Mouse (Mus musculus): ENCODE results near the gene Rhof.

The Rhof gene

DNA sequence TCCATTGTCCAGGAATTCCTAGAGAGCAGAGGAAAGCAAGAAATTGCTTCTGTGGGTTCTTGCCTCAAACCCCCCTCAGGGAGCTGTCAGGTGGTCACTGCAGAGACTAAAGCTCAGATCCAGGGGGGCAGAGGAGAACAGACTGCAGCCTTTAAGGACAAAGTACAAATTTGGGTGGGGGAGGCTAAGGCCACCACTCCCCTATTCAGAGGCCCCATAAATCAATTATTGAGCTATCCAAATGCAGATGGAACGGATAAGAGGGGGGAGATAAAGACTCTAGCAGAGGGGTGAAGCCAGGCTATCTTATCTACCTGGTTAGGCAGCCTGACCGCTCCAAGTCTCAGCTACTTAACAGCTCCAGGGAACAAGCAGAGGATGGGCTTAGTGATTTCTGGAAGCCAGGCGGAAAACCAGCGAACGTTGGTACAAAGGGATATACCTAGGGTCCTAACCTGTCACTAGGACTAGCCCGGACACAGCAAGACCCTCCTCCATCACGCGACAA, 2.4 kb upstream of the Rhof start:
- no peak for DNase-seq

DNA sequence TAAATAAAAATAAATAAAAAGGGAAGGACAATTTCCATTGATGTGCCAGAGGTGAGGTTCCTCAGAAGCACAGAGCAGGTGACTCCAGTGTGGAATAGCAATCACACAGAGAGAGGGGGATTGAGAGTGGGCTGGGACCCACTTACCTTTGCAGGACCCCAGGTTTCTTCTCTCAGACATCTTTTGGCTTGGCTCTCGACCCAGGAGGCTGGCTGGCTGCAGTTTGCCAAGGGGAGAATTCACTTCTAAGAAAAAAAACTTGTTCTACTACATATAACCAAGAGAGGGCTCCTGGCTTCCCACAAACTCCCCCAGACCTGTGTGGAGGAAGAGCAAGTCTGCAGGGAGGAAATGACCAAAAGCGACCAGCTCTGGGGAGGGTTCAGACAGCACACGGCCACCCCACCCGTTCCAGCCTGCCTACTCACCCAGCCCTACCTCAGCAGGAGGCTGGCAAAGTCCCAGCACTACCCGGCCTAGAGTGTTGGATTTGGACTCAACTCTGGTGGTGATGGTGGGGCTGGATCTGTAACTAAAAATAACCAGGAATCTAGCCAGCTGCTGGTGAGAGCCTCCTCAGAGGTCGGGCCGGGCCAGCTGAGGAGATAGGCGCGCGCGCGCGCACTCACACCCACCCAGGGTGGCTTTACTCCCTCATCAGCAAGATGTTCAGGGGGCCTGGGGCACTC, 1.8 kb upstream of the Rhof start:
- DNase-seq = peak; percentile 68

DNA sequence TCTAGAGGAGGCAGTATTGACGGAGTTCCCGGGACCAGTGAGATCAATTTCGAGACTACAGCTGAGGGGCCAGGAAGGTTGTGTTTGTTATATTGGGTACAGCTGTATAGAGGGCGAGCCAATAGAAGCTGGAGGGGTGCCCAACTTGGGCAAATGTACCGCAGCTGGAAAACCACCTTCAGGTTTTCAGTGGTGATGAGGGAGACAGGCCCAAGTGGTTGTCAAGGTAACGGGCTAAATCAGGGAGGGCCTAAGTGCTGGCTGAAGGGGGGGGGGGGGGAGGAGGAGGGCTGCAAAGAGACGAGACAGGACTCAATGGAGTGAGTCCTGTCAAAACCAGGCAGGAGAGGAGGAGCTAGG, 1.3 kb upstream of the Rhof start:
- no peak for DNase-seq

DNA sequence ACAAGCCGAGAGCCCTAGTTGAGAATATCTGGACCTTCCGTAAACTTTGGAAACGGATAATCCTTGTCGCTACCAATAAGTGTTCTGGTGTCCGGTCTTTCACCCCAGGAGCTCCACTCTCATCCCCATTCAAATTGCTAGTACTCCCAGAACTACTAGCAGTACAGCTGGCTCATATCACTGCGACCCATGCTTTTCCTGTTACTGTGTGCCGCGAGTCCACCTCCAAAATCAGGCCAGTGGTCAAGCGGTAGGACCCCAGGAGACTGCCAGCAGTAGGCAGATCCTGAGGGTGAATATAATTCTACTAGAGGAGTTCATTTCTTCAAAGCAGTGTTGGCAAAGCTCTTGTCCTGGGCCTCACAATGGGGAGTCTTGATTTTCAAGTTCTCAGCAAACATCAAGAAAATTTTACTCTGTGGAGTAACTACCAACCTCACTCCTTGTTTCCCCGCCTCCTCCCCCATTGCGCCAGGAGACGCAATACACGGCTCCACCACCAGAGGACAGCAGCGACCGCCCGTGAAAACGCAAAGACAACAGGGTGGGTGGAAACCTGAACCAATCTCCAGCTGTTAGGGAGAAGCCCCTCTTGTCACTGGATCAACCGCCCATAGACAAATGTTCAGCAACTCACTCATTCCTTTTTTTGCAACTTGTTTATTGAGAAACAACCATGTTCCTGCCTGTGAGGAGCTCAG, 741 bp upstream of the Rhof start:
- DNase-seq = peak; percentile 91

DNA sequence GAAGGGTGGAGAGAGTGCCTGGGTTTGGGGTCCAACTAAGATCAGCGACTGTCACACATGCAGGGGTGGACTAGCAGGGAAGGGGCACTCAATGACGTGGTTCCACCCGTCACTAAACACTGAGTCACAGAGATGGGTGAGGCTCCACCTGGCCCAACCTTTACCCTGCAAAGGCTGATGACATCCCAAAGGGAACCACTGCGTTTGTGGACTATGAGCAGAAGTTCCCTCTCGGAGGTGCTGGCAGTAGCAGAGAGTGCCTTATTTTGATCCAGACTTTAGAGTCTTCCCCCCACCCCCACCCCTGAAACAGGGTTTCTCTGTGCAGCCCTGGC, 1.7 kb downstream of the Rhof start:
- DNase-seq = no peak

DNA sequence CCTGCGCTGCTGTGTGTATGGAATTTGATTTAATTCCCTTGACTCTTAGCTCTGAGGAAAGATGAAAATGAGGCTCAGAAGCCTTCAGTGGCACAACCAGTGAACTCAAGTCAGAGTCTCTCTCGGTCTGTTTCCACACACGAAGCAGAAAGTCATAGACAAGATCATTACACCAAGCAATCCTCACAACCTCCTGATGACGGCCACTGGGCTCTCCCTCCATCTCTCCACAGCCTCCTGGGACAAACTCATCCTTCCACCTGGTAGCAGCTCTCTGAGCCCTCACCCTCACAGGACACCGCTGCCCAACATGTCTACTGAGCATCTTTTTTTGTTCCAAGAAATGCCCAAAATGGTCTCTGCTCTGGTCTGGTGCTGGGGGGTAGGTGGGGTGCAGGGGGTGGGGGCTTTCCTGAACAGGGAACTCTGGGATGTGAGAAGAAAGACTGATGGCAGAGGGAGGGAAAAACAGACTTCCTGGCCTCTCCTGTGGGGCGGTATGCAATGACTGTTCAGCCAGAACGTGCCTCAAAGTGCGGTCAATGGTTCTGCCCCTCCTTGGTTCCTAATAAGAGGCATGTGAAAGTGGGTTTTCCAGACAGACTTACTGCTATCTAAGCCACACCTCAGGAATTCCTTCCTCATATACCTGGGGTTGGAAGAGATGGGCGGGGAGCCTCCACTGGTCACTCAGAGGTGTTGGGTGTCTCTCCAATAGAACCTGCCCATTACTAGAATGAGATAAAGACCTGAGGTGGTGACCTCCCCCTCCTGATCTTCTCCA, 2.3 kb downstream of the Rhof start:
- no peak for DNase-seq

DNA sequence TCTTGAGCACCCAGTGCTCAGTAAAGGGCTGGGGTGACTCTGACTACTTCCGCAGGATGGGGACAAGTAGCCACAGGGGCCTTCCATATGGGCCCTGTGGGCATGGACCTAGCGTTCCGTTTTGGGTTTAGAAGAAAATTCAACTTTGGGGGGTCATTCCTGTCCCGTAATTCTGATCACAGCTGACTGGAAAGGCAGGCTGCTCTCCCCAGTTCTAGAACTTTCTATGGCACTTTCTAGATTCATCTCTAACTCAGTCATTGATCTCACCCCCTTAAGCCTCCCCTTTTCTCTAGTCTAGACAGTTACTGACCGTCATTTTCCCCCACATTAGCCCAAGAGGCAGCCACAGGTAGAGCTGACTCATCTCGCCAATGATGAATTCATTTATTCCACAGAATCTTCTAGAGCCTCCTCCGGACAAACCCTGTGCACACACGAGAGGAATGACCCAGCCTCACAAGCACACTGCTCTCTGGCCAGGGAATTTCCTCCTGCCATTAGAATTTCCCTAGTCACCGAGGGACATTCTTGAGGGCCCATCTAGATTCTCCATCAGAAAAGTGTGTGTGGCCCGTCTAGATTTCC, 3.2 kb downstream of the Rhof start:
- DNase-seq = no peak

DNA sequence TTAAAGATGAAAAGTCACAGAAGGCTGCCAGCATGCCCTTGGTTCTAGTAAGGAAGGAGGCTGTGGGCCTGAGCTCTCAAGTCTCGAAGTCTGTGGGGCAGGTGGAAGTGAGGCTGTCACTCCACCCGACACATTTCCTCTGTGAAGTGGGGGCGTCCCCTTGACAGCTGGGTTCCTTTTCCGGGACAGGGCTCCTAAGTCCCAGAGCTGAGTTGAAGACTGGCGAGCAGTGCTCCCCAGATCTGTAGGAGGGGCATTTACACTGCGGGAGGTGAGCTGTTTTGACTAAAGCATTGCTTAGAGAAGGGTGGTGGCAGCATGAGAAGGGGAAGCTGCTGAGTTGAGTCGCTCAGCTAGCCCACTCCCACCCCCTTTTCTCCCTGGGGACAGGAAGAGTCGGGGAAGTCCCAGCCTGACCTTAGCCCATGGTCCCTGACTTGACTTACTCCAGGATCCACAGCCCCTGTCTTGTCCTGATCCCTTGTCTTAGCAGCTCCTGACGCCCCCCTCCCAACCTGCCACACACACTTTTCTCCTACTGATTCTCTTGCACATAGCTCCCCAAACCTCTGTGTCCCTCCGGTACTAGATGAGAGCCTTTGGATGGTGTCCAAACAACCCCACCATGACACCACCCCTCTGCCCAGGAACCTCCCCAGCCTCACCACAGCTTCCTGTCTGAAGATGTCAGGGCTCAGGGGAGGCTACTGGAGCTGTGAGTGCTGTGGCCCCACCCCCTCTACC, 3.9 kb downstream of the Rhof start:
- DNase-seq = no peak

DNA sequence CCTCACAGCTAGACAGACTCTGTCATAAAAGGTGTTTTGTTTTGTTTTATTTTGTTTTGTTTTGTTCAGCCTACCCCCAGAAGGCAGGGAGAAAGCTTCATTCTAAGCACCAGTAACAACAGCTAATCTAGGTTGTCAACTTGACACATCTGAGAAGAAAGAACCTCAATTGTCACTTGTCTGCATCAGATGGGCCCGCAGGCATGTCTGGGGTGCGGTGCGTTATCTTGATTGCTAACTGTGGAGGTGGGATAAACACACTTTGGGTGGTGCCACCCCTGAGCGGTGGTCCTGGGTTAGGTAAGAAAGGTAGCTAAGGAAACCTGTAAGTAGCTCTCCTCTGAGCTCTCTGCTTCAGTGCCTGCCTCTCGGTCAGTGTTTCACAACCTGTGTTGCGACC, 5.5 kb downstream of the Rhof start:
- no peak for DNase-seq

DNA sequence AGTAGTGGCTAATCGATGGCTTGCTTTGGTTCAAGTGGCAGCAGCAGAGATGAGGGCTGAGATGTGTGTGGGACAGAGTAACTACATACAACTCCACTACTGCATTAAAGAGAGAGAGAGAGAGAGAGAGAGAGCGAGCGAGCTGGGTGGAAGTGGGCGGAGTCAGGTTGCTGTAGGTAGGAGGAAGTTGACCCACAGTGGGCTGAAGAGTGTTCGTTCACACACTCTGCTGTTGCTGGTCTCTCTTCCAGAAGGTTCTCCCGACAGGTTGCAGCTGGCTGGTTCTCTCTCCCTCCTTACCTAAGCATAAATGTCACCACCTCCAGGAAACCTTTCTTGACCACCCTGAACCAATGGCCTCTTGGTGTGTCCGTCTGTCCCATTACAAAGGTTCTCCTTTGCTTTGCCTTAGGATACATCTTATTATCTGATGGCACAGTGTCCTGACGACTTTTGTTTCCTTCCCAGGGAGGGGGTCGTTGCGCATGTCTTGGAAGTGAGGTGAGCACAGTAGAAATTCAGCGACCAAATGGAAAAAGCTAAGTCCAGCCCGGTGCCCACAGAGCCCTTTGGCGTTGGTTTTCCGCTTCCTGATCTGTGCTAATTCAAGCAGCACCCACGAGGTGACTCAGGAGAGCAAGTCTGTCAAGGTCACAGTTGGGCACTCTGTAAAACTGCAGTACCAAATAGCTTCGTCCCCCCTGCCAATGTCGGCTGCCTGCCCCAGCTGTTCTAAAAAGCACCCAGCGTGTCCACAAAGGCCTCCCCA, 6.7 kb downstream of the Rhof start:
- DNase-seq = peak; percentile 52

DNA sequence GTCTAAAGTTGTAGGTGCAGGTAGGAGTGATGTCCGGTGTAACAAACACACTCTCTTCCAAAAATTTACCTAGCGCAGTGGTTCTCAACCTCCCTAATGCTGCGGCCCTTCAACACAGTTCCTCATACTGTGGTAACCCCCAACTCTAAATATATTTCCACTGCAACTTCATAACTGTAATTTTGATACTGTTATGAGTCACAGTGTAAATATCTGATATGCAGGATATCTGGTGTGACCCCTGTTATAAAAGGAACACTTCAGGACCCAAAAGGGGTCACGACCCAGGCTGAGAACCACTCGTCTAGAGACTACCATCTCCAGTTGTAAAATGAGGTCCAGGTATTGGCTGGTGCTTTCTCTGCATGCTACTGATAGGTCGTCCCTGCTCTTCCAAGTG, 7.4 kb downstream of the Rhof start:
- DNase-seq = no peak

DNA sequence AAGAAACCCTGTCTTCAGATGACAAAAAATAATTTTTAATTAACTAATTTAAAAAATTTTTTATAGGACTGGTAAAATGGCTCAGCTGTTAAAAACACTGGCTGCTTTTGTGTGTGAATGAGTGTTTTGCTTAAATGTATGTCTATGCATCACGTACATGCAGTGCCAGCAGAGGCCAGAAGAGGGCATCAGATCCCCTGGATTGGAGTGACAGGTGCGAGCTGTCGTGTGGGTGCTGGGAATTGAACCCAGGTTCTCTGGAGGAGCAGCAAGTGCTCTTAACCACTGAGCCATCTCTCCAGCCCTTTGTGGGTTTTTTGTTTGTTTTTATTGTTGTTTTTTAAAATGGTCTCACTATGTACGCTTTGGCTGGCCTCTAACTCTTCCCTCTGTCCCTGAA, 10.3 kb downstream of the Rhof start:
- no peak for DNase-seq

DNA sequence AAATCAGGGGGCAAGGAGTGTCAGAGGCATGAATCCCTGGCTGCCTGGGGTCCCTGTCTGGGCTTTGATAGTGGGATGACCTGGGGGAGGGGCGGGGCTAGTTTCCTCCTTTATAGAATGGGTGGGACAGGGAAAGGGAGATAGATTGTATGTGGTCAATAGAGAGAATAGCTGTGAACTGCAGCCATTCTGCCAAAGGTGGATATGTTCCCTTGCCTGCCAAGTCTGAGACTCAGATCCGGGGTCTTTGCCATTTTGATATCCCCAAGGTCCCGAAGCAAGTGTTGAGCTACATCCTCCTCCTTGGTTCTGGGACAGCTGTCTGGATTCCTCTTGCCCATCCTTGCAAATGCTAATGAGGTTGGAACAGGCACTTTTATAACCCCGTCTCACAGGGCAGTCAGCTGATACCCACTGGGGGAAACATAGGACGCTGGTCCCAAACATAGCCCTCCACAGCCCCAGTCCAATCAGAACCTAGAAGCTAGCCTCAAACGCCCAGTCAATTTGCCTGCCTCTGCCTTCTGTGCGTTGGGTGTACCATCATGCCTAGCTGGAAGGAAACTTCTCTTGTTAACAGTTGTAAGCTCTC, 11.8 kb downstream of the Rhof start:
- DNase-seq = no peak

DNA sequence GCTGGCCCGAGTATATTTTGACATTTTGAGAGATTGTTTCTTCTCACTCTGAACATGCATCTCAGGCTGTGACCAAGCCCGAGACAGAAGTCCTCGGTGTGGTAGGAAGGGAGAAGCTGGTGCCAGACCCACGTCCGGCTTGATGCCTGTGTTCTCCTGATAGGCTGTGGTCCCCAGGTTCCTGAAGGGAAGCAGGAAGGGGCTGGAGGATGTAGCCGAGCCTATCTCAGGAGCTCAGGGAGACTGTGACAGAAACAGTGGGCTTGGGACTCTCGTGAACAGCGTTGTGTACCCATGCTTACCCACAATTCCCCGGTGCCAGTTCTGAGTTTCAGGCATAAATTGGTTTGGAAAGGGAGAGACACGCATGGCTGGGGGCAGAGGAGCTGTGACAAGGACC, 13.7 kb downstream of the Rhof start:
- no peak for DNase-seq

DNA sequence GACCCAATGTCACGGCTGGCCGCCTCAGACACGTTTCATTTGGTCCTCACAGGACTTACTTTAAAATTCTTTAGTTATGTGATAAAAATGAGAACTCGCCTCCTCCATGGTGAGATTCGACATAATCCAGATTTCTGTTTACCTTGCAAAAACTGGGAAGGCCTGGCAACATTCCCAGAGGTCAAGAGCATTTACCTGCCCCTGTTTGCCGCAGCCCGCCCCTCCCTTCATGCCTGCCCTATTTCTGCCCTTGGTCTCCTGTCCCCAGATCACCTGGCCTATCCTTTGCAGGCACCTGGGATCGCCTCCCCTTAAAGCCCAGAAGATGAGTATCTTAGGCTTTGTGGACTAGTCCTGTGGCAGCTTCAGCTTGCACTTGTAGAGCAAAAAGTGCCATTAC, 14.7 kb downstream of the Rhof start:
- peak; percentile 52 for DNase-seq

DNA sequence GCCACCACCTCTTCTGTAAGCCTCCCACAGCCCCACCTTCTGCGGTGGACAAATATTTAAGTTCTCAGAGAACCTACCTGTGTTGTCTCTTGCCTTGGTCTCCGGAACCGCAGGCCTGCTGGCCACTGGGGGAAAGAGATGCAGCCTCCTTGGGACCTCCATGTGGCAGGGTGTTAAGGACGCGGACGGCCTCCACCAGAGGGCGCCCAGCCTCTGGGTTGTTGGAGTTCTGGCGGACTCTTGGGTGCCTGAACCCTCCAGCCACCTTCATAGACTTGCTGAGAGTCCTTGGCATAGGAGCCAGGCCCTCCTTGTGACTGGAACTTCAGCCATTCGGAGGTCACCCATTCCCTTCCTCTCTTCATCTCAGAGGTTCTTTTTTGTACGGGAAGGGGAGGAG, 15.2 kb downstream of the Rhof start:
- DNase-seq = peak; percentile 84

DNA sequence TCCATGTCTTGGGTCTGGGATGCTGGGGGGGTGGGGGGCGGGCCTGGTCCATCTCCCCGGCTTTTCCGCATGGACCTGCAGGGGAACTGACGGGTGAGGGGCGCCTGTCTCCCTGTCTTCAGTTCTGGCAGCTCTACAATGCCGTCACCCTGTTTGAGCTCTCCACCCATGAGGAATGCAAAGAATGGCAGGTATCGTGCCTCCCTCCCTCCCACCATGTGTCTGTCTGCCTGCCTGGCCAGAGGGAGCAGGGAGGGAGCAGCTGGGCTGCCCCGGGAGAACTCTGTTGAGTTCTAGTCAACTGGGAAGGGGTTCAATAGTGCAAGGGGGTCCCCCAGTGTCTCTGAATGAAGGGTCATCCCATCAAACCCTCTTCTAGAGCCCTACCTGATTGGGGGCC, 16.4 kb downstream of the Rhof start:
- no peak for DNase-seq

DNA sequence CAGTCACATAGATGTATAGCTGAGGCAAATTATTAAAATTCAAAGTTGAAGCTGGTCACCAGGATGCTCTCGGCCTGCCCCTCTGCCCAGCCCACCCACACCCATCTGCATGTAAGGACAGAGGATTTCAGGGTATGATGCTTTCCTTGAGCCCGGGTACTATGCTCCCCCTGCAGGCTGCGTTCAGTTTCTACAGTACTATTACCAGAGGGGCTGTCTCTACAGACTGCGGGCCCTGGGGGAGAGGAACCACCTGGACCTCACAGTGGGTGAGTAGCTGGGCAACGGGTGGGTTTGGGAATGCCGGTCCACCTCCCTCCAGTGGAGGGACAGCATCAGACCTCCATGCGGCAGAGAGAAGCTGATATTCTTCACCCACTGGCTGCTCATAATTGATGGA, 17.6 kb downstream of the Rhof start:
- DNase-seq = no peak

DNA sequence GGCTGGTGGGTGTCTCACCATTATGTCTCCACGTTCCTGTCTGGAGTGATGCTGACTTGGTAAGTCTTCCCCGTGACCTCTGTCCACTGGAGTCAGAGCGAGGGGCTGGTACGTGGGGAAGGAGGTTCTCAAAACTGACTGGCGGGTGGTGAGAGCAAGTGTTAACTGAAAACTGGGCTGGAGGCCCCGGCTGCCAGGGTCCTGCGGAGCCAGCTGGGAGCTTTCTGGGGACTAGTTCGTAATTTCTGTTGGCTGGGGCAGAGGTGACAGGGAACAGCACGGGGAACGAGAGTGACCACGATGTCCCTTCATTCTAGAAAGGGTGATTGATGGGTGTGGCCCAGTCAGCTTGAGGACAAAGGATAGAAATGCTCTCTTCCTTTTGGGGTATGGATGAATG, 18.4 kb downstream of the Rhof start:
- no peak for DNase-seq

DNA sequence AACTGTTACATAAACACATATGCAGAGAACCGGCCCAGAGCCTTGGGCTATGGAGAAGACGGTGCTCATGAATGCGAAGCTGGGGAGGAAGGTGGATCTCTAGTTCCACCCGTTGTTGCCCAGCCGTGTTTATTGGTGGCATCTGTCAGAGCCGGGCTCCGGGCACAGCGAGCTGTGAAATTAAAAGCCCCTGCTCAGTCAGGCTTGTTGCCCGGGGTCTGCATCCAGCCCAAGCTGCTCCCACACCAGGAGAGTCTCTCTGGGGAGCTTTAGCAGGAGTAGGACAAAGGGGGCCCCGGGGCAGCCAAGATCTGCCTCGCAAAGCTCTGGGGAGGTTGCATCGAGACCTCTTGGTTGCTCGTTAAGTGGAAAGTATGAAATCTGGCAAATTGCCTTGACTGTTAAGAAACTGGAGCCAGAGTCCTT, 22.2 kb downstream of the Rhof start:
- peak; percentile 67 for DNase-seq

DNA sequence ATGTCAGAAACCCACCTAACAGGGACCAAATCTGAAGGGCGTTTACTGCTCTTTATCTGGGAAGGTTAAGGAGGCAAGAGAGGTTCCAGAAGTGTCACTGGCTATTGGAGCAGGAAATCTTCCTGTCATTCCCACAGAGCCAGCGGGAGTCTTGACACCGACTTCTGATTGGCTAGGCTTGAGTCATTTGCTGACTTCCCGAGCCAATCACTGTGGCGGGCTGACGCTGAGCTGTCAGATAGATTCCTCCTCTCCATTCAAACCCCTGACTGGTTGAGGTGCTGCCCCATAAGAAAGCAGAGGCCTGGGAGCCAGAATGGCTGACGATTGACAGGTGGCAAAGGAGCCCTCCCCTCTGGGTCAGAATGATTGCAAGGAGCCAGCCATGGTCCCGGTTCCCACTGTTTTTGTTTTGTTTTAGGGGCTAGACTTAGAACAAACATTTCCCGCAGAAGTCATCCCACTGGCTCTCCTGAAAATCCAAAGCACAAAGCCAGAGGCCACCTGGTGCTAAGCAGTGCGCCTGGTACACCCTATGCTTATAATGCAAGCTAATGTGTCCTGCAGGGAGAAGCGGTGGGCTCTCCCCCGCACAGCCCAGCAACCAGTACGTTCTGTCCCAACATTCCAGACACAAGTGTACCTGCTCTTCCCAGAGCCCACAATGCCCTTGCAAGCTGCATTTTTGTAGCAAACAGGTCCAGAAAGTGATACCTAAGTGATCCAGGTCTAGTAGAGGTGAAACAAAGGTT, 22.9 kb downstream of the Rhof start:
- peak; percentile 44 for DNase-seq
